Mouse (Mus musculus): ENCODE results near the gene Rbm4. TPM values are rescaled to one million over a fixed set of nuclear protein-coding genes. Genes with fewer than 3 reads are reported as not detected.

Gene Rbm4
- total and polyA plus RNA-seq, 2 experiments: 25.7 to 58.4 TPM

DNA sequence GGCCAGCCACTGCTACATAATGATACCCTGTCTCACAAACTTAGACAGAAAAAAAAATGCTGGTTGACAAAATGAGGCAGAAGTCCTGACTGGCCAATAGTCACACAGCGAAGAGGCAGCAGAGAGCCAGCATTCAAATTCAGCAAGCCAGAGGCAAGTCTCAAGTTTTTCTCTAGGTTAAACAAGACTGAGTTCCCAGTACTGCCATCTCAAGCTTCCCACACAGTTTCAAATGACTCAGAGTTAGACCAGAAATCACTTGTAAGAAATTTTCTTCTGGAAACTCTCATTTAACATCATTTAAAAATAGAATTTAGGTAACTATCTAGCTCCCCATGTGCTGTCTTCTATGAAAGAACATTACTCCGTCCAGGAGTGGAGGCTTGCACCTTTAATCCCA is 4.1 kb upstream of the Rbm4 start:
- H3K79me2 ChIP-seq (ENCODE audit: control insufficient read depth, insufficient read depth, low read length): peaks cover 48% of the 10 kb centered on the region
- H3K36me3 ChIP-seq (ENCODE audit: control insufficient read depth, insufficient read depth, low read length): peaks cover 25% of the 10 kb centered on the region
- DNase-seq (ENCODE audit: extremely low read depth, low read depth, low spot score): no peak
- TF ChIP-seq POLR2A (IDR thresholded peaks at IDR 0.05; ENCODE audit: extremely low read depth, insufficient read depth, low read length) (no peak), CTCF (IDR thresholded peaks at IDR 0.05; ENCODE audit: low read depth, low read length) (no peak)
- no peaks in the 10 kb centered on the region for H3K27me3 ChIP-seq (ENCODE audit: control insufficient read depth, insufficient read depth, low read length)
- 93% methylated on average over 2 of the region's 2 CpGs for WGBS
- no peak overlapping the region for H3K9ac ChIP-seq (ENCODE audit: low read depth, low read length)
- no peak overlapping the region for H3K4me3 ChIP-seq (ENCODE audit: insufficient read depth, low read depth, low read length)
- H3K4me1 ChIP-seq (ENCODE audit: control insufficient read depth, insufficient read depth, low read length): peaks cover 22% of the 10 kb centered on the region
- H3K27ac ChIP-seq (replicated peaks; ENCODE audit: insufficient read depth, low read depth, low read length): no peak overlapping the region

DNA sequence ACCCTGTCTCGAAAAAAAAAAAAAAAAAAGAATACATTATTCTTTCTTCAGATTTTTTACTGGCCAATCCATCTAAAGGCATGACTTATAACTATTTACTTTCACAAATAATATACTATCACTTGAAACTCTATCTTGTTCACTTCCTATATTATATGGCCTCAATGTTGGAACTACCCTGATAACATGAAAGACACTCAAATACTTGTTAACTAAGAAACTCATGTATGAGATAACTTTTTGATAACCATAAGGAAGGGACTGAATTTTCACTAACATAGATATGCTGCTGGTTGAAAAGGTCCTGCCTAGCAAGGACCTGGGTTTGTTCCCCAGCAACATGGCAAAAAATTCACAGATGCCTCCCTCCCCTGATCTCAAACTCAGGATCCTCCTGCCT is 2.2 kb upstream of the Rbm4 start:
- Histone ChIP-seq H3K27ac (replicated peaks; ENCODE audit: insufficient read depth, low read depth, low read length) (no peak overlapping the region), H3K9ac (ENCODE audit: low read depth, low read length) (no peak overlapping the region), H3K27me3 (ENCODE audit: control insufficient read depth, insufficient read depth, low read length) (no peaks in the 10 kb centered on the region), H3K4me3 (ENCODE audit: insufficient read depth, low read depth, low read length) (no peak overlapping the region), H3K4me1 (ENCODE audit: control insufficient read depth, insufficient read depth, low read length) (peaks cover 22% of the 10 kb centered on the region), H3K36me3 (ENCODE audit: control insufficient read depth, insufficient read depth, low read length) (peaks cover 23% of the 10 kb centered on the region), H3K79me2 (ENCODE audit: control insufficient read depth, insufficient read depth, low read length) (peaks cover 40% of the 10 kb centered on the region)
- 64% methylated on average over 1 of the region's 1 CpGs for WGBS
- TF ChIP-seq POLR2A (IDR thresholded peaks at IDR 0.05; ENCODE audit: extremely low read depth, insufficient read depth, low read length): no peak
- no peak for TF ChIP-seq CTCF (IDR thresholded peaks at IDR 0.05; ENCODE audit: low read depth, low read length)
- DNase-seq (ENCODE audit: extremely low read depth, low read depth, low spot score): no peak

DNA sequence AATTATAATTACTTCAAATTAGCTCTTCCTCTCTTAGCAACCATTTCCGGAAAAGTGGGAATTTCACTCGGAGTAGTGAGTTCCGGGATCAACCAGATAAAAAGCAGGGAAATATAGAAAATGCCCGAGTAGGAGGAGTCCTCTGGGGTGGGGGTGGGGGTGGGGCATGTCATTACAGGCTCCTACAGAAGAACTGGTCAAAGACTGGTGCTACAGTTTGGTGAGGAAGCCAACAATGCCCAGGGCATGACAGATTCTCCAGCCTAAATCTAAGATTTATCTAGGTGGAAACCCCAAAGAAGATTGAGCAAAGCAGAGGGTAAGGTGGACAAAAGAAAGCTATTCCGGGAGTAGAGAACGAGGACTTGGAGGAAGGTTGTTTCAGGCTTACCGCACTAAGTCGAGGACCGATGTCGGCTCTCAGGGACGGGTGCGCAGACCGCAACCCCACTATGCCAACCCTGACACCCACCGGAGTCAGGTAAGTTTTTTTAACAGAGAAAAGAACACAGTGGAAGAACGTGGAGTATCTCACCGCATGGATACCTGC is 345 bp downstream of the Rbm4 start:
- H3K4me3 ChIP-seq (ENCODE audit: insufficient read depth, low read depth, low read length): peak overlapping the region; percentile 79
- peaks cover 34% of the 10 kb centered on the region for H3K79me2 ChIP-seq (ENCODE audit: control insufficient read depth, insufficient read depth, low read length)
- peaks cover 28% of the 10 kb centered on the region for H3K36me3 ChIP-seq (ENCODE audit: control insufficient read depth, insufficient read depth, low read length)
- peak overlapping the region; percentile 78 for H3K9ac ChIP-seq (ENCODE audit: low read depth, low read length)
- WGBS: under 1% methylated on average over 16 of the region's 16 CpGs
- DNase-seq (ENCODE audit: extremely low read depth, low read depth, low spot score): no peak
- H3K27ac ChIP-seq (replicated peaks; ENCODE audit: insufficient read depth, low read depth, low read length): peak overlapping the region; percentile 80
- no peaks in the 10 kb centered on the region for H3K27me3 ChIP-seq (ENCODE audit: control insufficient read depth, insufficient read depth, low read length)
- TF ChIP-seq CTCF (IDR thresholded peaks at IDR 0.05; ENCODE audit: low read depth, low read length) (no peak), POLR2A (IDR thresholded peaks at IDR 0.05; ENCODE audit: extremely low read depth, insufficient read depth, low read length) (no peak)
- H3K4me1 ChIP-seq (ENCODE audit: control insufficient read depth, insufficient read depth, low read length): peaks cover 24% of the 10 kb centered on the region

DNA sequence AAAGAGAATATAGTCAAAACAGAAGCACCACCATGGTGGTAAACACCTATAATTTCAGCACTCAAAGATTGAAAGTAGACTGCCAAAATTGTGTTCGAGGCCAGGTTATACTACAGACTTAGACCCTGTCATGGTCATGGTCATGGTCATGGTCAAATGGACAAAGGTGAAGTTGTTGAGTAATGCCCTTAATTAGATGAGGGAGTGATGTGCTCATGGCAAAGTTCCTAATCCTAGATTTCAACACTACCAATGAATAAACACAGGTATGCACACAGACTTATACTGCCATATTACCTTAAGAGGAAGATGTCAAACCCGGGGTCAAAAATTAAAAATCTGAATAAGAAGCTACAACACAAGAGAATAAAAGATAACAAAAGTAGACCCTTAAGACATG is 7.4 kb downstream of the Rbm4 start:
- Histone ChIP-seq H3K9ac (ENCODE audit: low read depth, low read length) (no peak overlapping the region), H3K27me3 (ENCODE audit: control insufficient read depth, insufficient read depth, low read length) (no peaks in the 10 kb centered on the region), H3K4me1 (ENCODE audit: control insufficient read depth, insufficient read depth, low read length) (peaks cover 26% of the 10 kb centered on the region), H3K79me2 (ENCODE audit: control insufficient read depth, insufficient read depth, low read length) (peaks cover 48% of the 10 kb centered on the region), H3K27ac (replicated peaks; ENCODE audit: insufficient read depth, low read depth, low read length) (no peak overlapping the region), H3K36me3 (ENCODE audit: control insufficient read depth, insufficient read depth, low read length) (peaks cover 78% of the 10 kb centered on the region), H3K4me3 (ENCODE audit: insufficient read depth, low read depth, low read length) (no peak overlapping the region)
- TF ChIP-seq POLR2A (IDR thresholded peaks at IDR 0.05; ENCODE audit: extremely low read depth, insufficient read depth, low read length) (no peak), CTCF (IDR thresholded peaks at IDR 0.05; ENCODE audit: low read depth, low read length) (no peak)
- peak; percentile 96 for DNase-seq (ENCODE audit: extremely low read depth, low read depth, low spot score)
- 19% methylated on average over 2 of the region's 2 CpGs for WGBS

DNA sequence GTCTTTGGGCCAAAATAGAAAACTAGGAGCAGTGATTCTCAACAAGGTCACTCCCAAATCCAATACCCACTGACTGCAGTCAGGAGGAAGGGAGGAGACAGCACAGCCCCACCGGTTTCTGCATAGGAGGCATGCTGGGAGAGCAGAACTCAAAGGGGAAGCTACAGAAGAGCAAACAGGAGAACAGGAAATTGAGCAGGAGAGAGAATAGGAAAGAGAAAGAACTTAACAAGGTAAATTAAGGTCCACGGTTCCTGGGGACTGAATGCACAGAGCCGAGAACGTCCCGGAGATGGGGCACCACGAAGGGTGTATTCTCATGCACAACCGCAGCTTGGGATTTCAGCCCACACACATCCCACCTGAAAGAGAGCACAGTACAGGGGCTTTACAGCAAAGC is 8.5 kb downstream of the Rbm4 start:
- peaks cover 23% of the 10 kb centered on the region for H3K4me1 ChIP-seq (ENCODE audit: control insufficient read depth, insufficient read depth, low read length)
- TF ChIP-seq POLR2A (IDR thresholded peaks at IDR 0.05; ENCODE audit: extremely low read depth, insufficient read depth, low read length) (no peak), CTCF (IDR thresholded peaks at IDR 0.05; ENCODE audit: low read depth, low read length) (no peak)
- WGBS: 73% methylated on average over 7 of the region's 7 CpGs
- H3K9ac ChIP-seq (ENCODE audit: low read depth, low read length): no peak overlapping the region
- peaks cover 75% of the 10 kb centered on the region for H3K36me3 ChIP-seq (ENCODE audit: control insufficient read depth, insufficient read depth, low read length)
- DNase-seq (ENCODE audit: extremely low read depth, low read depth, low spot score): no peak
- no peaks in the 10 kb centered on the region for H3K27me3 ChIP-seq (ENCODE audit: control insufficient read depth, insufficient read depth, low read length)
- no peak overlapping the region for H3K4me3 ChIP-seq (ENCODE audit: insufficient read depth, low read depth, low read length)
- peaks cover 43% of the 10 kb centered on the region for H3K79me2 ChIP-seq (ENCODE audit: control insufficient read depth, insufficient read depth, low read length)
- H3K27ac ChIP-seq (replicated peaks; ENCODE audit: insufficient read depth, low read depth, low read length): 0 out of 2 replicates have a peak overlapping the region, but pooled peaks have one; percentile 2

DNA sequence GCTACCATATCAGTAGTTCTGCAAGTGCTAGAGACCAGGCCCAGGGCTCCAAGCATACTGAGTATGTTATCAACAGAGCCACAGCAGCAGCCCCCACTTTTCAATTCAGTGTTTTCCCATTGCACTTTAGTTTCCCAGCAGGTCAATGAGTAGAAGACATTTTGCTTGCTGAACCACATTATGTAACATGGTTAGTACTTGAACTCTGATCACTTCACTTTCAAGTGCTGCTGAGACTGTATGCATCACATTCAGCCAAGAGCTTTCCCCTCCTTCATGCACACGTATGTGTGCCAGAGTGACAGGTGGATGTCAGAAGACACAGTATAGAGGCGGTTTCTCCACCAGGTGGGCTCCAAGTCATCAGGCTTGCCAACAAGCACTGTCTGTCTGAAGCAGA is 10.8 kb downstream of the Rbm4 start:
- Histone ChIP-seq H3K9ac (ENCODE audit: low read depth, low read length) (no peak overlapping the region), H3K27ac (replicated peaks; ENCODE audit: insufficient read depth, low read depth, low read length) (0 out of 2 replicates have a peak overlapping the region, but pooled peaks have one; percentile 26), H3K36me3 (ENCODE audit: control insufficient read depth, insufficient read depth, low read length) (peaks cover 74% of the 10 kb centered on the region), H3K27me3 (ENCODE audit: control insufficient read depth, insufficient read depth, low read length) (no peaks in the 10 kb centered on the region), H3K79me2 (ENCODE audit: control insufficient read depth, insufficient read depth, low read length) (peaks cover 37% of the 10 kb centered on the region), H3K4me1 (ENCODE audit: control insufficient read depth, insufficient read depth, low read length) (peaks cover 17% of the 10 kb centered on the region), H3K4me3 (ENCODE audit: insufficient read depth, low read depth, low read length) (no peak overlapping the region)
- TF ChIP-seq POLR2A (IDR thresholded peaks at IDR 0.05; ENCODE audit: extremely low read depth, insufficient read depth, low read length) (no peak), CTCF (IDR thresholded peaks at IDR 0.05; ENCODE audit: low read depth, low read length) (no peak)
- WGBS: 67% methylated on average over 2 of the region's 2 CpGs
- no peak for DNase-seq (ENCODE audit: extremely low read depth, low read depth, low spot score)
